Mouse (Mus musculus): ENCODE results near the gene Ildr1. TPM values are rescaled to one million over a fixed set of nuclear protein-coding genes. Genes with fewer than 3 reads are reported as not detected.

Ildr1 gene
- polyA plus RNA-seq, 1 experiment, result 0.14 TPM

DNA sequence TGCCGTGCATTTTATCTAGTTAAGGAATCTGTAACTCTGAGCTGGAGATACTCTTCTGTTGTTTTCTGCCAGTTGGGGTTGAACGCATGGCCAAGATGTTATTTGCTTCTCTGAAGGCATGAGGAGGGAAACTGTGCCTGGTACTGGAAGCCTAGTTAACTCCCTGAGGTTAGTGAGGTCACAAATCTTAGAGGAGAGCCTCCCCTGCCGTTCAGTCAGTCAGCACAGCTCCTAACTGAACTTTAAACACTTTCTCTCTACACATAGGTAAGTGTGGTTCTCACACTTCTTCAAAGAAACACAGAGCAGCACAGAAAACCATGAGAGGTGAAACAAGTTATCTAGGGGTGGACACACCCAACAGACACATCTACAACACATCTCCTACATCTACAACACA is 23.2 kb upstream of the Ildr1 start:
- no peak for DNase-seq (ENCODE audit: low read depth)
- TF ChIP-seq POLR2A (IDR thresholded peaks at IDR 0.05; ENCODE audit: borderline replicate concordance, extremely low read depth, insufficient read depth, insufficient read length, poor library complexity, severe bottlenecking) (no peak), CTCF (IDR thresholded peaks at IDR 0.05; ENCODE audit: borderline replicate concordance, extremely low read depth, insufficient read depth, insufficient read length) (no peak)

DNA sequence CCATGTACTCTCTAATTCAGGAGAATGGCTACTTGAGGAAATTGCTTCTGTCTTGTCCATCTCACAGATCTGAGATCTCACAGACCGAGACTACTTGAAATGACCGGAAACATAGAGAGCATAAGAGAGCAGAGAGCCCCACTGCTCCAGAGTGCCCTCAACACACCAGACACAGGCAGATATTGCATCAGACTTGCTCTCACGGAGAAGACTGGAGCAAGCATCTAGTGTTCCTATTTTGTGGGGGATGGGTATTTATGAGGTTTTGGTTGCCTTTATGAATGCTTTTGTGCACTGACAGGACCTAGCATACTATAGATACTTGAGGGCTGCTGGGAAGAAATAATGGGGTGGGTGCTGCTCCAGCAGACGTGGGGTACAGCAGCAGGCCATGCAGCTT is 20.6 kb upstream of the Ildr1 start:
- TF ChIP-seq CTCF (IDR thresholded peaks at IDR 0.05; ENCODE audit: borderline replicate concordance, extremely low read depth, insufficient read depth, insufficient read length) (no peak), POLR2A (IDR thresholded peaks at IDR 0.05; ENCODE audit: borderline replicate concordance, extremely low read depth, insufficient read depth, insufficient read length, poor library complexity, severe bottlenecking) (no peak)
- DNase-seq (ENCODE audit: low read depth), result no peak

GRCm38 (mm10) chr16:36674457-36675204 is 19.1 kb upstream of the Ildr1 start:
- DNase-seq (ENCODE audit: low read depth), result no peak
- TF ChIP-seq CTCF (IDR thresholded peaks at IDR 0.05; ENCODE audit: borderline replicate concordance, extremely low read depth, insufficient read depth, insufficient read length) (no peak), POLR2A (IDR thresholded peaks at IDR 0.05; ENCODE audit: borderline replicate concordance, extremely low read depth, insufficient read depth, insufficient read length, poor library complexity, severe bottlenecking) (no peak)

DNA sequence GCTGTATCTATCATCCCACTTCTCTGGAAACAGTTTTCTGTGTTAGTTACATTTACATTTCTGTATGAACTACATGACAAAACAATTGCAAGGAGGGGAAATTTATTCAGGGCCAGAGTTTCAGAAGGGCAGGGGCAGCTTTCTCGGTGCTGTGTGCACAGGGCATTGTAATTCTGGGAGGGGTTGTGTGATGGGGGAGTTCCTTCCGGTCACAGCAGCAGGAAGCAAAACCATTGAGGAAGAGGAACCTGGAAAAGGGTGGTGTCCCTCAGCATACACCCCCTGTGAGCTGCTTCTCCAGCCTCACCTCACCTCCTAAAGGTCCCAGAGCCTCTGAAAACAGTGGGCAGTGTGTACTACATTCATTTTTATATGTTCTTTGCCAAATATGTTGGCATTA is 18.5 kb upstream of the Ildr1 start:
- no peak for TF ChIP-seq CTCF (IDR thresholded peaks at IDR 0.05; ENCODE audit: borderline replicate concordance, extremely low read depth, insufficient read depth, insufficient read length)
- TF ChIP-seq POLR2A (IDR thresholded peaks at IDR 0.05; ENCODE audit: borderline replicate concordance, extremely low read depth, insufficient read depth, insufficient read length, poor library complexity, severe bottlenecking), result no peak
- no peak for DNase-seq (ENCODE audit: low read depth)

DNA sequence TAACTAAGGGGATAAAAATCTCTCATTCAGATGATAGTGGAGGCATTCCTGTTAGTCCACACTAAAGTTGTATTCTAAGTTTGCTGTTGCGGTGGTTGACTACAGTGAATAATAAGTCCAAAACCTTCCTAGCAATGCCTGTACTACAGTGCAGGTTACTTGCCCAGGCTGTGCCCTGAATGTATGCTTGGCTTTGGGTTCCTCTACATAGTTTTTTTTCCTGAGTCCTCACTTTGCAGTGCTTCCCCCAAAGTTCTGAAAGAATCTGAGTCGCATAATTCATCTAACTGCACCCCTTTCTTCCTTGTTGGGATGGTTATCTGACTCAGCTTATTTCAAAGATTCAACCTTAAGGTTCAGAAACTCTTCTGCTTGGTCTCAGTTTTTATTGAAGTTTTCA is 17.9 kb upstream of the Ildr1 start:
- DNase-seq (ENCODE audit: low read depth), result no peak
- no peak for TF ChIP-seq CTCF (IDR thresholded peaks at IDR 0.05; ENCODE audit: borderline replicate concordance, extremely low read depth, insufficient read depth, insufficient read length)

DNA sequence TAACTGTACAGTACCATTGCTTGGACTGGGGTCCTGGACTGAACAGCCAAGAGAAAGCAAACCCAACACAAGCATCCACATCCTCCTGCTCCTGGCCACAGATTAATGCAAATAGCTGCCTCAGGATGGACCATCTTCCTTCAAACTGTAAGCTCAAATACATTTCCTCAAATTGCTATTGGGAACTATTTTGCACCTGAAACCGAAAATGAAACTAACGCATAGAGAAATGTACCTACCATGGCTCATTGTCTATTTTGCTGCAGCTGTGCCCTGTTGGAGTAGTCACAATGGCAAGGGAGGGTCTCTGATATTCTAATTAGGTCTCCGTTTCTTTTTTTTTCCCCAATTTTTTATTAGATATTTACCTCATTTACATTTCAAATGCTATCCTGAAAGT is 11.9 kb upstream of the Ildr1 start:
- TF ChIP-seq POLR2A (IDR thresholded peaks at IDR 0.05; ENCODE audit: borderline replicate concordance, extremely low read depth, insufficient read depth, insufficient read length, poor library complexity, severe bottlenecking) (no peak), CTCF (IDR thresholded peaks at IDR 0.05; ENCODE audit: borderline replicate concordance, extremely low read depth, insufficient read depth, insufficient read length) (no peak)
- no peak for DNase-seq (ENCODE audit: low read depth)

DNA sequence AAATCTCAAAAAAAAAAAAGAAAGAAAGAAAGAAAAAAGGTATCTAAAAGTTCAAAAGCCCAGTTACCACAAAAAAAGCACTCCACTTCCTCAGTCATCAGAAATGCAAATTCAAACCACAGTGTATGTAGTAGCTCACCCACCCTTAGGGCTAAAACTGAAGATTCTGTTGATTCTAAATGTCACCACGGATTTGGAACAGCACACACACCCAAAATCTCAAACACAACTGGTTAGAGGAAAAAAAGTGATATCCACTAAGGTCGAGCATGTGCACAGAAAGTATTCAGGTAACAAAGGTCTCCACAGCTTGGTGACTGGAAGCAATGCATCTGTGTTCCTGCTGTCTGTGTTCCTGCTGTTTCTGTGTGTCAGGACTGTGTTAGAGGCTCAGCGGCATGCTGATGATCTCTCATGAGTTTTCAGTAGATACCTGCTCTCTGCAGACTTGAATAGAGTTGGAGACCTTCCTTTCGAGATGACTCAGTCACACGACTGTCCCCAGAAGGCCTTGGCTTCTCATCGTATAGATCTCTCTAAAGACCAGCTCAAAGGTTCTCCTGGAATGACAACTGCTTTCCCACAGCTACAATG is 9.4 kb upstream of the Ildr1 start:
- no peak for DNase-seq (ENCODE audit: low read depth)
- TF ChIP-seq CTCF (IDR thresholded peaks at IDR 0.05; ENCODE audit: borderline replicate concordance, extremely low read depth, insufficient read depth, insufficient read length), result no peak
- no peak for TF ChIP-seq POLR2A (IDR thresholded peaks at IDR 0.05; ENCODE audit: borderline replicate concordance, extremely low read depth, insufficient read depth, insufficient read length, poor library complexity, severe bottlenecking)

- DNase-seq (ENCODE audit: low read depth), result no peak
- TF ChIP-seq POLR2A (IDR thresholded peaks at IDR 0.05; ENCODE audit: borderline replicate concordance, extremely low read depth, insufficient read depth, insufficient read length, poor library complexity, severe bottlenecking), result no peak
These were observed 5.7 kb upstream of the Ildr1 start for GRCm38 (mm10) chr16:36688076-36688475.

- DNase-seq (ENCODE audit: low read depth), result no peak
- TF ChIP-seq POLR2A (IDR thresholded peaks at IDR 0.05; ENCODE audit: borderline replicate concordance, extremely low read depth, insufficient read depth, insufficient read length, poor library complexity, severe bottlenecking), result no peak
- no peak for TF ChIP-seq CTCF (IDR thresholded peaks at IDR 0.05; ENCODE audit: borderline replicate concordance, extremely low read depth, insufficient read depth, insufficient read length)
These were observed 2.3 kb upstream of the Ildr1 start for GRCm38 (mm10) chr16:36691484-36691883.

- TF ChIP-seq POLR2A (IDR thresholded peaks at IDR 0.05; ENCODE audit: borderline replicate concordance, extremely low read depth, insufficient read depth, insufficient read length, poor library complexity, severe bottlenecking), result no peak
- TF ChIP-seq CTCF (IDR thresholded peaks at IDR 0.05; ENCODE audit: borderline replicate concordance, extremely low read depth, insufficient read depth, insufficient read length), result no peak
- no peak for DNase-seq (ENCODE audit: low read depth)
These were observed 1.1 kb downstream of the Ildr1 start for GRCm38 (mm10) chr16:36694798-36695290.

DNA sequence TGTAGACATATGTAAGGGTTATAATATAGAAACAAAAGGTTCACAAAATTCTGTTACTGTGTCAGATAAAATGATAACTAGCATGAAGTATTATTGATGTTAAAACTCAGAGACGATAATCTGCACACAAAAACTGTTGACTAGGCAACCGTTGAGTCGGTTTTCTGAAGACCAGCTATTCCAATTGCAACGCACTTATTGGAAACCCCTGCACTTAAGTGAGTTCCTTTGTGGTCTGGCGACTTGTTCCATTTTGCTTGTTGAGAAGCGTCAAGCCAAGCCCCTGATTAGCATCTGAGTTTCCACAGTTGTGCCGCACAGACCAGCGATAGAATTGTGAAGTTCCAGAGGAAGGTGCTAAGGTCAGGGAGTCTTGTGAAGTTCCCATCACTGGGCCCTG is 3.6 kb downstream of the Ildr1 start:
- TF ChIP-seq POLR2A (IDR thresholded peaks at IDR 0.05; ENCODE audit: borderline replicate concordance, extremely low read depth, insufficient read depth, insufficient read length, poor library complexity, severe bottlenecking) (no peak), CTCF (IDR thresholded peaks at IDR 0.05; ENCODE audit: borderline replicate concordance, extremely low read depth, insufficient read depth, insufficient read length) (no peak)
- DNase-seq (ENCODE audit: low read depth), result no peak

GRCm38 (mm10) chr16:36700484-36700883 is 6.7 kb downstream of the Ildr1 start:
- DNase-seq (ENCODE audit: low read depth), result no peak
- no peak for TF ChIP-seq POLR2A (IDR thresholded peaks at IDR 0.05; ENCODE audit: borderline replicate concordance, extremely low read depth, insufficient read depth, insufficient read length, poor library complexity, severe bottlenecking)
